Mouse (Mus musculus) ES-Bruce4 (cell line): ENCODE data around the gene Mydgf. TPM values are rescaled to one million over a fixed set of nuclear protein-coding genes. Genes with fewer than 3 reads are reported as not detected.
A peak's percentile ranks its signal among the peaks of the same experiment; 100 is the strongest.

ENCODE experiments used
- H3K27ac ChIP-seq: 2 replicates; pipeline ENCODE4 v1.5.1; 2012; ENCODE audit warnings: low read length, inconsistent platforms; ENCODE audit not compliant: insufficient read depth
- H3K27me3 ChIP-seq: 2 replicates; pipeline ENCODE4 v1.6.1; 2012; ENCODE audit warnings: mild to moderate bottlenecking, low read length, inconsistent platforms; ENCODE audit not compliant: control insufficient read depth, poor library complexity, insufficient read depth, severe bottlenecking
- H3K36me3 ChIP-seq: 2 replicates; pipeline ENCODE4 v1.6.1; 2012; ENCODE audit warnings: inconsistent platforms, mild to moderate bottlenecking, low read length, moderate library complexity; ENCODE audit not compliant: control insufficient read depth, poor library complexity, insufficient read depth, severe bottlenecking
- H3K4me1 ChIP-seq: one replicate; pipeline ENCODE4 v1.8.1; 2011; ENCODE audit warnings: low read length; ENCODE audit not compliant: control insufficient read depth, insufficient read depth
- H3K4me3 ChIP-seq: 2 replicates; pipeline ENCODE4 v1.5.1; 2011; ENCODE audit warnings: low read depth, mild to moderate bottlenecking, low read length
- H3K9ac ChIP-seq: 2 replicates; pipeline ENCODE4 v1.6.1; 2012; ENCODE audit warnings: low read depth, mild to moderate bottlenecking, inconsistent platforms; ENCODE audit not compliant: poor library complexity, severe bottlenecking
- H3K9me3 ChIP-seq: replicated peaks from 2 replicates; pipeline ENCODE4 v1.6.1; 2012; ENCODE audit warnings: mild to moderate bottlenecking, low read length, inconsistent platforms; ENCODE audit not compliant: control insufficient read depth, poor library complexity, insufficient read depth, severe bottlenecking
- CTCF ChIP-seq: IDR thresholded peaks from one replicate; pipeline ENCODE4 v1.8.1; 2011; ENCODE audit warnings: low read depth, low read length
- EP300 ChIP-seq: IDR thresholded peaks from 2 replicates; pipeline ENCODE4 v1.6.1; 2011; ENCODE audit warnings: low read depth, low read length; ENCODE audit not compliant: insufficient read depth
- POLR2A ChIP-seq: IDR thresholded peaks from one replicate; pipeline ENCODE4 v1.8.1; 2011; ENCODE audit warnings: low read length; ENCODE audit not compliant: insufficient read depth
- polyA plus RNA-seq: library from polyadenylated mRNA; stranded (reverse); fragments of >200 nt; gene quantifications from 2 replicates; pipeline ENCODE4 v1.2.4, GENCODE M21; 2011; ENCODE audit warnings: low read depth; ENCODE audit not compliant: missing spikeins, insufficient read depth, insufficient read length

Gene Mydgf
- polyA plus RNA-seq, result 37.4 and 48.4 TPM in 2 replicates

GRCm38 (mm10) chr17:56183658-56184103 lies at the start of gene Mydgf:
Gene Mydgf, minus strand, starts transcription at chr17:56183920.
- no peaks in the 10 kb centered on the region for H3K27me3 ChIP-seq
- no peaks in the 10 kb centered on the region for H3K9me3 ChIP-seq
- H3K27ac ChIP-seq, result no peak within 1 kb of the TSS
- H3K9ac ChIP-seq, result peak within 1 kb of the TSS; percentile 62
- no peak for TF ChIP-seq EP300
- TF ChIP-seq POLR2A, result no peak
- no peak for TF ChIP-seq CTCF
- H3K36me3 ChIP-seq, result no peaks in the 10 kb centered on the region
- H3K4me1 ChIP-seq, result no peaks in the 10 kb centered on the region
- peak within 1 kb of the TSS; percentile 76 for H3K4me3 ChIP-seq

DNA sequence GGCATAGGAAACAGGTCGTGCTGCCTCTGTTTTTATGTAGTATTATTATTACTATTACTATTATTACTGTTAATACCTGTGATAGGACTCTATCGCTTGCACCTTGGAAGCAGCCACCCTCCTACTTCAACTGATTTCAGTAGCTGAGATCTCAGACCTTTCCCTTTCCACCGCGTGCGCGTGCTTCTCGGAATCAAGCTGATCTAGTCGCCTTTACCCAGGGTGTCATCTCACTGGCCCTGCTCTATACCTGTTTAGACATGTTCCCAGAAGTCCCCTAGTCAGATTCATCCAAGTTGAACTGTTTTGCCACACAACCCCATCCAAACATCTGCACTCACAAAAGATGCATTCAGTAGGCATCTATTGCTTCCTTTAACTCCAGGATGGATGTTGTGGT lies 49.7 kb upstream of the Mydgf start:
- no peaks in the 10 kb centered on the region for H3K27me3 ChIP-seq
- H3K9ac ChIP-seq, result no peak overlapping the region
- no peak overlapping the region for H3K27ac ChIP-seq
- TF ChIP-seq POLR2A, result no peak
- no peak for TF ChIP-seq EP300
- no peak for TF ChIP-seq CTCF
- H3K4me3 ChIP-seq, result no peak overlapping the region
- no peaks in the 10 kb centered on the region for H3K36me3 ChIP-seq
- no peaks in the 10 kb centered on the region for H3K9me3 ChIP-seq
- no peaks in the 10 kb centered on the region for H3K4me1 ChIP-seq

GRCm38 (mm10) chr17:56229943-56230342 lies 46.2 kb upstream of the Mydgf start:
- H3K4me3 ChIP-seq, result no peak overlapping the region
- TF ChIP-seq EP300, result no peak
- TF ChIP-seq CTCF, result no peak
- no peak for TF ChIP-seq POLR2A
- H3K27ac ChIP-seq, result no peak overlapping the region
- H3K36me3 ChIP-seq, result no peaks in the 10 kb centered on the region
- no peaks in the 10 kb centered on the region for H3K27me3 ChIP-seq
- H3K4me1 ChIP-seq, result no peaks in the 10 kb centered on the region
- H3K9me3 ChIP-seq, result no peaks in the 10 kb centered on the region
- H3K9ac ChIP-seq, result no peak overlapping the region

GRCm38 (mm10) chr17:56226566-56226965 lies 42.8 kb upstream of the Mydgf start:
- H3K9me3 ChIP-seq, result no peaks in the 10 kb centered on the region
- no peak overlapping the region for H3K4me3 ChIP-seq
- peaks cover 5% of the 10 kb centered on the region for H3K4me1 ChIP-seq
- H3K27ac ChIP-seq, result no peak overlapping the region
- H3K9ac ChIP-seq, result no peak overlapping the region
- H3K27me3 ChIP-seq, result no peaks in the 10 kb centered on the region
- H3K36me3 ChIP-seq, result no peaks in the 10 kb centered on the region
- no peak for TF ChIP-seq CTCF
- TF ChIP-seq POLR2A, result no peak
- TF ChIP-seq EP300, result no peak

DNA sequence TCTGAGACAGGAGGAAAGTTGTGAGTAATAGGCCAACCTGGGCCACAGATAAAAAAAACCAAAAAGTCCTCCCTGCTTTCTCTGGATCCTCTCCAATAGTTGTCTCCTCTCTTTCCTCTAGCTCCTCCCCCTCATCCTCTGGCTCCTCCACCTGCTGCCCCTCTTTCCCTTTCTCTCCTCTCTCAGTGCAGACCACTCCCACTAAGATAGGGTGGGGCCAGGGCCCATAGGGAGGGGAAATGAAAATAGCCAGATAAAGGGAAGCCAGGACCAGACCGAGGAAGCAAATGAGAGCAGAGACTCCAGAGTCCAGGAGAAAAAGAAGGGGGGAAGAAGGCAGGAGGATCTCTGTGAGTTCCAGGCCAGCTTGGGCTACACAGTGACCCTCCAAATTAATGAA lies 41.2 kb upstream of the Mydgf start:
- Histone ChIP-seq H3K4me3 (peak overlapping the region; percentile 42; the same call in 1 of the 2 replicates), H3K27me3 (no peaks in the 10 kb centered on the region), H3K9ac (peak overlapping the region; percentile 14; the same call in 1 of the 2 replicates), H3K27ac (peak overlapping the region; percentile 20; the same call in 1 of the 2 replicates), H3K9me3 (no peaks in the 10 kb centered on the region), H3K36me3 (no peaks in the 10 kb centered on the region), H3K4me1 (peaks cover 5% of the 10 kb centered on the region)
- TF ChIP-seq POLR2A (peak; percentile 60), CTCF (no peak), EP300 (no peak)

- Histone ChIP-seq H3K4me1 (peaks cover 5% of the 10 kb centered on the region), H3K4me3 (0 out of 2 replicates have a peak overlapping the region, but pooled peaks have one; percentile 96), H3K36me3 (no peaks in the 10 kb centered on the region), H3K9ac (no peak overlapping the region), H3K27ac (no peak overlapping the region), H3K9me3 (no peaks in the 10 kb centered on the region), H3K27me3 (no peaks in the 10 kb centered on the region)
- no peak for TF ChIP-seq CTCF
- no peak for TF ChIP-seq POLR2A
- no peak for TF ChIP-seq EP300
Measured at GRCm38 (mm10) chr17:56219805-56220204, 36.1 kb upstream of the Mydgf start.
